Mouse (Mus musculus): ENCODE measurements at regions not wholly inside any gene's neighbourhood (a gene's known extent, or its start where the extent isn't known, plus 50 kb on each side); places are given as distances from the start of the nearest gene placed in this dataset.

DNA sequence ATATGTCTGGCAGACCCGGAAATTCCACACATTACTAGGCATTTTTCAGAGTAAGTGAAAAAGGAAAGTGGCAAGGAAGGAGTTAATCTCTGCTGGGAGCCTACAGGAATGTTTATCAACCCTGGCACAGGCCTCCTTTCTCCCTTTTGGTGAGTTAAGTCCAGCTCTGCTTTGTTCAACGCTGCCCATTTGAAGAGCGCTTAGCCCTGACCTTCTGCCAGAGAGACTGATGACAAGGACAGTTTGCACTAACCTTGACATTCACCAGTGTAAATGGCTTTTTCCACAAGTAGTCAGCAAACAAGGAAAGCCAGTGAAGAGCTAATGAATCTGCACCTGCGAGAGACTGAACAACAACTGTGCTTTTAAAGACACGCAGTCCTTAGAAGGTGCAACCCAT, 927.6 kb downstream of the Bcl11a start:
- TF ChIP-seq CTCF (IDR thresholded peaks at IDR 0.05; ENCODE audit: borderline replicate concordance, insufficient read depth, low read length), result no peak
- no peak for TF ChIP-seq POLR2A (IDR thresholded peaks at IDR 0.05; ENCODE audit: low read depth, low read length)
